Mouse (Mus musculus): ENCODE results near the gene Etnppl. TPM values are rescaled to one million over a fixed set of nuclear protein-coding genes. Genes with fewer than 3 reads are reported as not detected.

The Etnppl gene
- polyA plus RNA-seq, 1 experiment from 2014 or later: 0.16 TPM

DNA sequence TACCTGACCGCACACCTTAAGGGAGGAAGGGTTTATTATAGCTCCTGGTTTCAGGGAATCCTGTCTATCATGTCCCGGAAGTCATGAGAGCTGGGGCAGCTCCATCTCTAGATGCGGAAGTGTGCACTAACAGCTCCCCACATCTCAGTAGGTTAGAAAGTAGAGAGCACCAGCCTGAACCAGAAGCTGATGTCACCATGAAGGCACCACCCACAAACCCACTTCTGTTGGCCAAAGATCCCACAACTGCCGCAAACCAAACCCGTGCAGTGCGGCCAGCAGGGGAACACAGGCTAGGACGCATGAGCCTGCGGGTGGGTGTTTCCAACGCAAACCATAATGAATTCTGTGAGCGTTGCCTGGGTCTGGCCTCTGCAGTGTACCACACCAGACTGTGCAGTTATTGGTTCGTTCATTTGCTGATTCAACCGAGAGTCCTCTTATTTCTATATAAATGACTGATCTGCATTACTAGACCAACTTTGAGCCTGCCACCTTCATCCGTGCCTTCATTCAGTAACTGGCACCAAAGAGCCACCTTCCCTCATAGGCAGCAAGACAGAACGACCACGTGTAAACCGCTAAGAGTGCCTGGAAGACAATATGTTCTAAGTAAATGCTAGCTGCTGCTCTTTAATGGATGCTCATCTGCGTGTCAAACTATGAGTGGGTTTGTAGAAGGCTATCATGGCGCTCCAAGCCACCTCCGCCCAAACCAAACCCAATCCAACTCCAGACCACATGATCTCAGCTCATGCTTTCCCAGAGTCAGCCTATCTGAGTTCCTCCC, 60.6 kb downstream of the Etnppl start:
- no peak overlapping the region for H3K9ac ChIP-seq
- H3K27ac ChIP-seq (replicated peaks): no peak overlapping the region
- no peaks in the 10 kb centered on the region for H3K27me3 ChIP-seq
- H3K4me2 ChIP-seq: no peak overlapping the region
- ATAC-seq (ENCODE audit: insufficient read depth): no peak
- WGBS (ENCODE audit: insufficient replicate concordance): 77% methylated on average over 19 of the region's 19 CpGs
- H3K9me3 ChIP-seq (replicated peaks): no peaks in the 10 kb centered on the region
- H3K4me3 ChIP-seq (replicated peaks): no peak overlapping the region
- no peaks in the 10 kb centered on the region for H3K4me1 ChIP-seq (replicated peaks)
- H3K36me3 ChIP-seq (replicated peaks): no peaks in the 10 kb centered on the region

DNA sequence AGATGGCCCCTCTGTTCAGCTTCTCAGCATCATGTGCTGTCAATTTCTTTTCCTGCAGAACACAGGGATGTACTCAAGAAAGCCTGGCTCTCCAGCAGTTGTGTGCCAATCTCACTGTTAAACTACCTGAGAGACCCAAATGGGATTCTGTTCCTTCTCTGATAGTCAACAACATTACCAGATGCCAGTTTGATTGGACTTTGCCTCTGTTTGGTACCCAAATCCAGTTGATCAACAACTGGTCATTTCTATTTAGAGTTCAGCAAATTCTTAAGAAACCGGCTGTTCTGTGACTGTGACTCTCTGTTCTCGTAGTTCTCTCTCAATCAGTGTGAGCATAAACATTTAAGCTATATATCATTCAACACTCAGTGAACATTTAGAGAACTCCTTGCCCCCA, 64.0 kb downstream of the Etnppl start:
- ATAC-seq (ENCODE audit: insufficient read depth): no peak

DNA sequence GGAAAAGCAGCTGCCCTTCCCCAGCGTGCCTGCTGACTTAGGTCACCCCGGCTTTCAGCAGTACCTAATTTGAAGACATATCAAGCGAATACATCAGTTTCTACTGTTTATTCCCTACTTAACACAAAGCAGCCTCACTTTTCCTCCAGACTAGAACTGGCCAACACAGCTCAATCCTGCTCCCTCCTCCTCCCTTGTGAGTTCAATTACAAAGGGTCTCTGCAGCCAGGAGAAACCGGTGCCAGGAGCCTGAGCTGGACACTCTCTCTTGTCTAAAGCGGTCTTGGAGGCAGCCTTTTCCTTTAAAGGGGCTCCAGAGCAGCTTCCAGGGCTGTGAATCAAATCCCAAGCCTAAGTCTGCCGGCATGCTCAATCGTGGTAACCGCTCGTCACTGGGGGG, 64.9 kb downstream of the Etnppl start:
- no peak for ATAC-seq (ENCODE audit: insufficient read depth)
- 70% methylated on average over 9 of the region's 9 CpGs for WGBS (ENCODE audit: insufficient replicate concordance)

More for the DNA sequence above, 64.0 kb downstream of the Etnppl start:
- H3K9ac ChIP-seq: no peak overlapping the region
- no peak overlapping the region for H3K4me2 ChIP-seq
- H3K4me1 ChIP-seq (replicated peaks): no peaks in the 10 kb centered on the region
- H3K4me3 ChIP-seq (replicated peaks): no peak overlapping the region
- no peaks in the 10 kb centered on the region for H3K27me3 ChIP-seq
- H3K36me3 ChIP-seq (replicated peaks): no peaks in the 10 kb centered on the region
- H3K9me3 ChIP-seq (replicated peaks): no peaks in the 10 kb centered on the region
- 61% methylated on average over 2 of the region's 2 CpGs for WGBS (ENCODE audit: insufficient replicate concordance)
- H3K27ac ChIP-seq (replicated peaks): no peak overlapping the region

DNA sequence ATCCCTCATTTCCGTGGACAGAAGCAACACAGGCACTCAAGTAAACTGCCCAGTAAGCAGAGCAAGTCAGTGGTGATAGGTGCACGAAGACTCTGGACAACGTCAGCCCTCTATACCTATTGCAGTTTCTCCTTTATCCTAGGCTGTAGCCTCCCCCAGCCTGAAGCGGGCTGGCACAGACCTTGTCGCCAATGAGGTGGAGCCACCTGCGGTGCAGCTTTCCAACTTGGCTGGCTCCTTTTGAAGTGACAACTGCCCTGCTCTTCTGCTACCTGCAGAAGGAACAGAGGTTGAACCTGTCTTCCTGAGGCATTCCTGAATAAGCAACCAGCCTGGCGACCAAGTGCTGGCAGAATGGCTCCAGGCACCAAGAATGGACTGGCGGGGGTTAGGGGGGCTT, 66.6 kb downstream of the Etnppl start:
- Histone ChIP-seq H3K9me3 (replicated peaks) (no peaks in the 10 kb centered on the region), H3K4me3 (replicated peaks) (no peak overlapping the region), H3K27ac (replicated peaks) (no peak overlapping the region), H3K36me3 (replicated peaks) (no peaks in the 10 kb centered on the region), H3K27me3 (no peaks in the 10 kb centered on the region), H3K4me1 (replicated peaks) (no peaks in the 10 kb centered on the region), H3K4me2 (no peak overlapping the region), H3K9ac (no peak overlapping the region)
- ATAC-seq (ENCODE audit: insufficient read depth): no peak
- WGBS (ENCODE audit: insufficient replicate concordance): 65% methylated on average over 8 of the region's 8 CpGs

More for the DNA sequence above, 64.9 kb downstream of the Etnppl start:
- Histone ChIP-seq H3K4me2 (no peak overlapping the region), H3K27ac (replicated peaks) (no peak overlapping the region), H3K4me3 (replicated peaks) (no peak overlapping the region), H3K9me3 (replicated peaks) (no peaks in the 10 kb centered on the region), H3K27me3 (no peaks in the 10 kb centered on the region), H3K9ac (no peak overlapping the region), H3K4me1 (replicated peaks) (no peaks in the 10 kb centered on the region), H3K36me3 (replicated peaks) (no peaks in the 10 kb centered on the region)

DNA sequence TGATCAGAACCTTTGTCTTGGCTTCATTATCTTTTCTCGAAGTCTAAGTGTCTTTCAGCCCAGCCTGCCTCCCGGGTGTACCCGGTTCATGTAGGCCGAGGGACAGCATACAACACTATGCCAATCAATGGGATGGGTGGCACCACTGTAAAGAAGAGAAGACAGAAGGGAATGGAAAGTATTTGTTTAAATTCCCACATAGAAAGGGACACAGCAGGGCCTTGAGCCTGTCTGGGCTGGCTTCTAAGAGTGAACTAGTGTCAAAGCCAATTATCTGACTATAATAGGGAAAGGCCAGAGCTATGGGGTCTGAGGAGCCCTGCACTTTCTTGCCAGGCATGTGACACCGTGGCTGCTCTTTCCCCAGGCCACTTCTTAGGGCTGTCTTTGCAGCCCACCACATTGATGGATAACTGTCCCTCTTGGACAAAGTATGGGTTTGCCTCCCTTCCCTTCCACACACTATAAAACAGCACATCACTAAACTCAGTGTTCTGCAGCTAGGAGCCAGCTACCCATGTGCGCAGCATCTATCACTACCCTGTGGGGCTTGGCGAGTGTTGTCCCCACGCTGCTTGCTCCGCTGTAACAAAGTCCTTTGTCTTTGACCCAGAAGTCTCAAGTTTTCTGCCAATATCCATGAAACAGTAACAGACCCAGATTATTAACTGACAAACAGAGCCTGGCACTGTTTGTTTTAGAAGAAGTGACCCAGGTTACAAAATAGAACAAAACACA, 67.2 kb downstream of the Etnppl start:
- Histone ChIP-seq H3K9me3 (replicated peaks) (no peaks in the 10 kb centered on the region), H3K4me2 (no peak overlapping the region), H3K27ac (replicated peaks) (no peak overlapping the region), H3K4me3 (replicated peaks) (no peak overlapping the region), H3K27me3 (no peaks in the 10 kb centered on the region), H3K4me1 (replicated peaks) (no peaks in the 10 kb centered on the region), H3K36me3 (replicated peaks) (no peaks in the 10 kb centered on the region), H3K9ac (no peak overlapping the region)
- no peak for ATAC-seq (ENCODE audit: insufficient read depth)
- 73% methylated on average over 9 of the region's 9 CpGs for WGBS (ENCODE audit: insufficient replicate concordance)

DNA sequence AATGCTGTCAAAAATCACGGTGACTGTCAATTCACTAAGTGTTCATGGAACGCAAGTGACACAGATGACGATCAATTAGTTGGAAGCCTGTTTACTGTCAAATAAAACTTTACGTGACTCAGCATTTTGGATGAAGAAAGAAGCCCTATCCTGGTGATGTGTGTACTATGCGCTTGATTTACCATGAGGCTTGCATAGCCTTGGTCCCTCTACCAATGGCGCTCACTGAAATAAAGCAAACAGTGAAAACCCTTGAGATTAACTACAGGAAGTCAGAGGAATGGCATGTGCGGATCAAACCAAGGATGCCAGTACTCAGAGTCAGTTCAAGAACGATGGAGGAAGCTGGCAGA, 67.7 kb downstream of the Etnppl start:
- H3K9ac ChIP-seq: no peak overlapping the region
- H3K27me3 ChIP-seq: no peaks in the 10 kb centered on the region
- H3K4me3 ChIP-seq (replicated peaks): no peak overlapping the region
- ATAC-seq (ENCODE audit: insufficient read depth): no peak
- H3K9me3 ChIP-seq (replicated peaks): no peaks in the 10 kb centered on the region
- WGBS (ENCODE audit: insufficient replicate concordance): 65% methylated on average over 8 of the region's 8 CpGs
- H3K36me3 ChIP-seq (replicated peaks): no peaks in the 10 kb centered on the region
- no peak overlapping the region for H3K27ac ChIP-seq (replicated peaks)
- no peak overlapping the region for H3K4me2 ChIP-seq
- H3K4me1 ChIP-seq (replicated peaks): peaks cover 3% of the 10 kb centered on the region

DNA sequence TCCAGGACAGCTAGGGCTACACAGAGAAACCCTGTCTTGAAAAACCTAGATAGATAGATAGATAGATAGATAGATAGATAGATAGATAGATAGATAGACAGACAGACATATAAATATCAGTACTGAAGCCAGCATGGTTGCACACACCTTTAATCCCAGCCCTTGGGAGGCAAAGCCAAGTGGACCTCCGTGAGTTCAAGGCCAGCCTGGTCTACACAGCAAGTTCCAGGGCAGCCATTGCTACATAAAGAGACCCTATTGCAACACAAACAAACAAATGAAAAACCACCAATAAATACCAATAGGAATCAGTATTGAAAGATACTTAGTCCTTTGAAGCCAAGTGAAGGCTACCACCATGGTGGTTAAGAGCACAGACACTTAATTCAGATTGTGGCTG, 69.8 kb downstream of the Etnppl start:
- no peak overlapping the region for H3K4me2 ChIP-seq
- H3K4me3 ChIP-seq (replicated peaks): no peak overlapping the region
- H3K4me1 ChIP-seq (replicated peaks): peaks cover 23% of the 10 kb centered on the region
- no peak overlapping the region for H3K9ac ChIP-seq
- 61% methylated on average over 1 of the region's 1 CpGs for WGBS (ENCODE audit: insufficient replicate concordance)
- no peaks in the 10 kb centered on the region for H3K27me3 ChIP-seq
- no peak for ATAC-seq (ENCODE audit: insufficient read depth)
- no peak overlapping the region for H3K27ac ChIP-seq (replicated peaks)
- H3K36me3 ChIP-seq (replicated peaks): no peaks in the 10 kb centered on the region
- H3K9me3 ChIP-seq (replicated peaks): no peaks in the 10 kb centered on the region

Other genes with a start within 250 kb of the Etnppl start
- 214 and 218 TPM in 2 replicates for gene Ostc, start 92.0 kb downstream of the Etnppl start, polyA plus RNA-seq (2015; fragmentation: Nextera tagmentation; extraction: Ambion mirVana)
- 482 and 508 TPM in 2 replicates for gene Rpl34, start 113.0 kb downstream of the Etnppl start, polyA plus RNA-seq (2015; fragmentation: Nextera tagmentation; extraction: Ambion mirVana)

All from liver, embryonic 15.5 days (tissue).